In genomic region chr12:8632737-8633365, GRCm38 (mm10) we compare ENCODE assay signal across 1 mouse cellular context.
TF ChIP-seq lines count a peak whose summit lies in the region.

No protein-coding gene starts in this region.

TF ChIP-seq in MEL, 35 proteins besides CTCF, POLR2A, EP300 and RAD21:
- TF ChIP-seq ZKSCAN1 (IDR thresholded peaks at IDR 0.05; ENCODE audit: low read depth, low read length), result 0 out of 2 replicates have a peak, but pooled peaks have one; percentile 10
- peak; percentile 55 for TF ChIP-seq ZNF384 (IDR thresholded peaks at IDR 0.05; ENCODE audit: low read depth, low read length)
- no peak for TF ChIP-seq BHLHE40 (IDR thresholded peaks at IDR 0.05; ENCODE audit: borderline replicate concordance, low read depth, low read length)
TF ChIP-seq in MEL: peak in this region for 2.
